Mouse (Mus musculus) embryonic facial prominence, embryonic 10.5 days (tissue): ENCODE results near the gene Rap1gap. TPM values are rescaled to one million over a fixed set of nuclear protein-coding genes. Genes with fewer than 3 reads are reported as not detected.

ENCODE experiments used
- DNase-seq: peaks from one replicate; pipeline ENCODE4 v3.0.0-alpha.2; 2017; ENCODE audit warnings: low spot score
- H3K27ac ChIP-seq: fragments of 300-500 bp; sonication (generic); replicated peaks from 2 replicates; pipeline ENCODE4 v1.5.1; 2016; ENCODE audit warnings: mild to moderate bottlenecking
- H3K27me3 ChIP-seq: fragments of 300-500 bp; sonication (generic); replicated peaks from 2 replicates; pipeline ENCODE4 v1.6.1; 2016; ENCODE audit warnings: low read depth, mild to moderate bottlenecking; ENCODE audit not compliant: poor library complexity, severe bottlenecking
- H3K36me3 ChIP-seq: fragments of 300-500 bp; sonication (generic); replicated peaks from 2 replicates; pipeline ENCODE4 v1.6.1; 2016; ENCODE audit warnings: mild to moderate bottlenecking, moderate library complexity
- H3K4me1 ChIP-seq: fragments of 300-500 bp; sonication (generic); 2 replicates; pipeline ENCODE4 v1.6.1; 2016
- H3K4me3 ChIP-seq: fragments of 300-500 bp; sonication (generic); 2 replicates; pipeline ENCODE4 v1.5.1; 2016; ENCODE audit warnings: mild to moderate bottlenecking, moderate library complexity
- H3K9me3 ChIP-seq: fragments of 300-500 bp; sonication (generic); 2 replicates; pipeline ENCODE4 v1.6.1; 2016; ENCODE audit warnings: mild to moderate bottlenecking
- WGBS: fragments of 180-500 bp; shearing (Covaris S2); methylation state at CpG from one replicate; pipeline ENCODE4 v1.1.7; 2016; 5-methylcytosine and 5-hydroxymethylcytosine counted together
- polyA plus RNA-seq: library from polyadenylated mRNA; unstranded; fragments of >200 nt; fragmentation: Nextera tagmentation; extraction: Ambion mirVana; gene quantifications from 2 replicates; pipeline ENCODE4 v1.2.1, GENCODE M21; 2016

Gene Rap1gap
- polyA plus RNA-seq, 1 experiment from 2014 or later, result 6.9 TPM

DNA sequence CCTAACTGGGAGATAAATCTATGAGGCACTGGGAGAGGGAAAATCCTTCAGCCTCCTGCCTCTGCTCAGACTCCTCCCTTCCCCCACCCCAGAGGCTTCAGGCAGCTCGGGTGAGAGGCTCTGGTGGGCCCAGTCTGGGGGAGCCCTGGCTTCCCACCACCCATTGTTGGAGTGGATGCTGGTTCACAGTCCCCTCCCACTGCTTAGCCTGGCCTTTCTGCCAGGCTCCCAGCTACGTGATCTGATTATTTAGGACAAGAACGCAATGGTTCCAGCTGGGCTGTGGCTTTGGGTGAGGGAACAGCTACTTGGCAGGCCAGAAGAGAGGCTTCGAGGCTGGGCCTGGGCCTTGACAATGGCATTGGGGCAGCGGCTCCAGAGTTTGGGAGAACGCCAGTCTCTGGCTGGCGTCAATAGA, 101.0 kb downstream of the Rap1gap start:
- no peaks in the 10 kb centered on the region for H3K9me3 ChIP-seq
- DNase-seq, result peak; percentile 47
- peak overlapping the region; percentile 76 for H3K27ac ChIP-seq
- H3K36me3 ChIP-seq, result no peaks in the 10 kb centered on the region
- H3K27me3 ChIP-seq, result 0 out of 2 replicates have a peak, but pooled peaks cover 6% of the 10 kb centered on the region
- 40% methylated on average over 7 of the region's 7 CpGs for WGBS
- peaks cover 47% of the 10 kb centered on the region for H3K4me1 ChIP-seq
- H3K4me3 ChIP-seq, result no peak overlapping the region

DNA sequence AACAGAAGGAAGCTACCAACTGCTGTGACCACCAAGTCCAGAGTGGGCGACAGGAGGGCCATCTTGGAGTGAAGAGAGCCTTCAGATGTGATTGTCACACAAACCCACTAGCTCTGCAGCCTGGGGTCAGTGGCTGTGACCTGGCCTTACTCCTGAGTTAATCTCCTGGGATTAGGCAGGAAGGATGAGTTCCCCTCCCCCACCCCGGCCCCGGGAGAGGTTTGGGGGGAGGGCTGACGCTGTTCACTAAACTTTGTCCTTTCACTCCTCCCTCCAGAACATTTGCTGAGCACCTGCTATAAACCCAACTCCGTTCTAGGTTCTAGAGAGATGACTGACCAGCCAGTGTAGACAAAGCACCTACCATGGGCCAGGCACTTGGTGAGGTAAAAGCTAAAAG, 101.8 kb downstream of the Rap1gap start:
- Histone ChIP-seq H3K9me3 (no peaks in the 10 kb centered on the region), H3K4me1 (peaks cover 53% of the 10 kb centered on the region), H3K27ac (peak overlapping the region; percentile 76), H3K36me3 (no peaks in the 10 kb centered on the region), H3K4me3 (no peak overlapping the region), H3K27me3 (0 out of 2 replicates have a peak, but pooled peaks cover 6% of the 10 kb centered on the region)
- DNase-seq, result no peak
- WGBS, result 20% methylated on average over 5 of the region's 5 CpGs

DNA sequence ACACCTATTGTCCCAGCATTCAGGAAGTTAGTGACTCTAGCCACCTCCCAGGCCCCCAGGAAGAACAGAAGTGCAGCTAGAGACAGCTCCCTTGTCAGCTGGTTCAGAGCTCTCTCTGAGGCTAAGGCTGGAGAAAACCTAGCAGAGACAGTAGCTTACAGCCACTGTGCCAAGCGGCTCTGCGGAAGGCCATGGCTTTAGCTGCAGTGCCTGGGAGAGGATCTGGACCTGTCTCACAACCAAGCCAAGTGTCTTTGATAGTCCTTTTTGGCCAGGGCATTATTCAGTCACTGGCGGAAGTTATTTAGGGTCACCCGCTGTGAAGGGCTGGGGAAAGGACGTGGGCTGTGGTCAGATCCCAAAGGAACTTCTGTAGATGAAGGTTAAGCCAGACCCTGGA, 103.9 kb downstream of the Rap1gap start:
- Histone ChIP-seq H3K4me3 (no peak overlapping the region), H3K27me3 (0 out of 2 replicates have a peak, but pooled peaks cover 11% of the 10 kb centered on the region), H3K27ac (peak overlapping the region; percentile 10; the same call in 1 of the 2 replicates), H3K9me3 (no peaks in the 10 kb centered on the region), H3K36me3 (no peaks in the 10 kb centered on the region), H3K4me1 (peaks cover 72% of the 10 kb centered on the region)
- WGBS, result 78% methylated on average over 5 of the region's 5 CpGs
- DNase-seq, result no peak

DNA sequence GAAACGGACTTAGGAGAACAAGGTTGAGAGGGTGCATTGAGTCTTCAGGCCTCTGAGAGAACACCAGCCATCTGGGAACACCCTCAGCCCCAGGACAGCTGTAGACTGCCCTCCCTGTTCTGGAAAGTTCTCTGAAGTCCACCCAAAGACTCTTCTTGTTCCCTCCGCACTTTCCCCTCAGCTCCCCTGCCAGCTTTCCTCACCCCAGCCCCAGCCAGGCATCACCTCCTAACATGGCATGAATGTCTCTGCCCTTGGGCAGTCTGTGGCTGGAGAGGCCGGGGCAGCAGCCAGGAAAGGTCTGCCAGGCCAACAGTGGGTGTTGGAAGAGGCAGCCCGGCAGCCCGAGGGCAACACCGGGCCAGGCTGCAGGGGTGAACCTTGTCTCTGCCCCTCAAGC, 104.3 kb downstream of the Rap1gap start:
- H3K4me3 ChIP-seq, result no peak overlapping the region
- peak overlapping the region; percentile 10; the same call in 1 of the 2 replicates for H3K27ac ChIP-seq
- peaks cover 76% of the 10 kb centered on the region for H3K4me1 ChIP-seq
- 0 out of 2 replicates have a peak, but pooled peaks cover 11% of the 10 kb centered on the region for H3K27me3 ChIP-seq
- WGBS, result 80% methylated on average over 6 of the region's 6 CpGs
- H3K9me3 ChIP-seq, result no peaks in the 10 kb centered on the region
- H3K36me3 ChIP-seq, result no peaks in the 10 kb centered on the region
- DNase-seq, result no peak

DNA sequence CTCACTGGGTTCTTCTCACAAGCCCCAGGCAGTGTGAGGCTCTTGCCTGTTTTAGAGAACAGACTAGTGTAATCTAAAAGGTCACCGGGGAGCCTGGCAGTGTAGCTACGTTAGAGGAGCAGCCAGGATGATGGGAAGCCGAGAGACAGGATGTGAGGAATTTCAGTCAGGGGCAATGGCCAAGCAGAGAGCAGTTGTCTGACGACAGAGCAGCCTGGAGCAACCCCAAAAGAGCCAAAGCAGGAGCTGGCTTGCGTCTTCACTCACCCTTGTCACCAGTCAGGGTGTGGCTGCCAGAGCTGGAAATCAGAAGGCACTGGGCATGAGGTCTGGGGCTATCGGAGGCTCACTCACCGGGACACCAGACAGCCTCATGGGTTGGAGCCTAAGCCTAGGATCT, 105.1 kb downstream of the Rap1gap start:
- H3K36me3 ChIP-seq, result no peaks in the 10 kb centered on the region
- no peak overlapping the region for H3K4me3 ChIP-seq
- H3K27ac ChIP-seq, result peak overlapping the region; percentile 11; the same call in 1 of the 2 replicates
- 49% methylated on average over 7 of the region's 7 CpGs for WGBS
- 0 out of 2 replicates have a peak, but pooled peaks cover 11% of the 10 kb centered on the region for H3K27me3 ChIP-seq
- peaks cover 75% of the 10 kb centered on the region for H3K4me1 ChIP-seq
- no peak for DNase-seq
- H3K9me3 ChIP-seq, result no peaks in the 10 kb centered on the region

DNA sequence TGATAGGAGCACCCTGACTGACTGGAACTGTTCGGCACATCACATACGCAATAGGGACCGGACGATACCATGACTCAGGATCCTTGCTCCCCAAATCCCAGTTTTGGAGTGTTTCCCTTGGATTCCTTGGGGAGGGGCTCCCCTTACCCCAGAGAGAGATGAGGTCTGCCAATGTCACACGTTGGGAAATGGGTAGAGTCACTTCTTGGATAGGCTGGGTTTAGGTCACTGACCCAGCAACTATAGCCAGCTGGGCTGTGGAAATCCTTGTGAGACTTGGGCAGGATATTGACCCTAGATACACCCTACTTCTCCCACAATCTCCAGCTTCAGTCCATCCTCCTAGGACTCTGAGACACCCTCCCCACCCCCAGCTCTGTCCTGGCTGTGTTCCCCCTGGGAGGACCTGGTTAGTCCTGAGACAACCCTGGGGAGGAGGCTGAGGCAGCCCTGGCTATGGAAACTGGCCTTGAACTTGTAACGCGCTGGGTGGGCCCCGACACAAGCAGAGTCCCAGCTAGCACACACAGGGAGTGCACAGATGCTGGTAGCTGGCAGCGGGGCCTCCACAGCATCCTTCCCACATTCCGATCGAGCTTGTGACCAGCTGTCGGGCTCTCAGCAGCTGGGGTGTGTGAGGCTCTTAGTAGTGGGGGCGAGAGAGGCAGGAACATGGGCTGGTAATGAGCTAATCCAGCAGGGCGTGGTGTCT, 106.5 kb downstream of the Rap1gap start:
- Histone ChIP-seq H3K4me3 (no peak overlapping the region), H3K27ac (peak overlapping the region; percentile 54), H3K4me1 (peaks cover 61% of the 10 kb centered on the region), H3K36me3 (no peaks in the 10 kb centered on the region), H3K27me3 (0 out of 2 replicates have a peak, but pooled peaks cover 11% of the 10 kb centered on the region), H3K9me3 (no peaks in the 10 kb centered on the region)
- WGBS, result 74% methylated on average over 14 of the region's 14 CpGs
- DNase-seq, result peak; percentile 39

GRCm38 (mm10) chr4:137771749-137772148, 107.2 kb downstream of the Rap1gap start:
- Histone ChIP-seq H3K4me3 (no peak overlapping the region), H3K4me1 (peaks cover 54% of the 10 kb centered on the region), H3K27ac (peak overlapping the region; percentile 54; the same call in 1 of the 2 replicates), H3K9me3 (no peaks in the 10 kb centered on the region), H3K36me3 (no peaks in the 10 kb centered on the region), H3K27me3 (0 out of 2 replicates have a peak, but pooled peaks cover 11% of the 10 kb centered on the region)
- 69% methylated on average over 3 of the region's 3 CpGs for WGBS
- no peak for DNase-seq

DNA sequence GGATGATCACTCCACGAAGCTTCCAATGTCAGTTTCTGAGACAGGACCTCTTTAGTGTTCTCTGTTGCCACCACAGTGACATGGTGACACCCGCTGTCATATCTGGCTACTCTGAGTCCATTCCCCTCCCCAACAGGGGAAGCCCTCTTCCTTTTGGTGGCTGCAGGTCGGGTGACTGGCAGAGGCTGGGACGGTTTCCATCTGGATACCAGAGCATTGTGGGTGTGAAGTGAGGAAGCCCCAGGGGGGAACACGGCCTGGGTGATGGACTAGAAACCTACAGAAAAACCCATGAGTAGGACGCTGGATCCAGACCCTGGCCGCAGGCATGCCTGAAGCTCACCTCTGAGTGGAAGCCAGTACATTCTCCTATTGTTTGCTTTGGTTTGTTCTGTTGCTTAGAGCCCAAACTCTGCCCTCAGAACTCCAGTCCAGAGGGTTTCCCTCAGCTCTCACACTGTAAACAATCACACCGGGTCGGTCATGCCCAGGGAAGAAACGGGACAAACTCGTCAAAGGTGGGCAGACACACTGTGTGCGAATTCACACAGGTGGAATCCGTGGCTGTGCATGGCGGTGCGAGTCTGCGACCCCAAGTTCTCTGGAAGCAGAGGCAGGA, 108.0 kb downstream of the Rap1gap start:
- Histone ChIP-seq H3K9me3 (no peaks in the 10 kb centered on the region), H3K27me3 (0 out of 2 replicates have a peak, but pooled peaks cover 11% of the 10 kb centered on the region), H3K4me1 (peaks cover 52% of the 10 kb centered on the region), H3K4me3 (no peak overlapping the region), H3K36me3 (no peaks in the 10 kb centered on the region), H3K27ac (no peak overlapping the region; the same call in 1 of the 2 replicates)
- no peak for DNase-seq
- WGBS, result 86% methylated on average over 16 of the region's 16 CpGs

DNA sequence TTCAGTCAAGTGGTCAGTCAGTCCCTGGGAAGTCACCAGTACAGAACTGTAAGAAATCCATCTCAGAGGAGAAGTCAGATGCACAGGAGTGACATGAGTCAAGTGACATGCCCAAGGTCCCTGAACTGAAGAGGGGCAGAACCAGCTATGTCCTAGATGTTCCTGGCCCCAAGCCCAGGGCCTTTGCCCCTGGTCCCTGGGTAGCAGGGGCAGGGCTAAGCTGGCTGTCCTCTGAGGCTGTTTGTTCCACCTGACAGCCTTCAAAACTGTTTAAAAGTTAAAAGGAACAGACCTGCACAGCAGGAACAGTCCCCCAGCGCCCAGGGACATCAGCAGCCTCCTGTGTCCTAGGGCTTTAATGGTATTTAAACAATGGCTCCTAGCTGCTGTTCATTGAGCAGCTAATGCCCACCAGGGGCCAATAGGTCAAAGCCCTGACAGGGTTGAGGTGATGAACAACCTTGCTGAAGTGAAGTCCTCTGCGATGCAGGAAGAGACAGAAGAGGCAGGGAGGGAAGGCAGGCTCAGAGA, 108.9 kb downstream of the Rap1gap start:
- no peaks in the 10 kb centered on the region for H3K9me3 ChIP-seq
- H3K27me3 ChIP-seq, result 0 out of 2 replicates have a peak, but pooled peaks cover 11% of the 10 kb centered on the region
- peak overlapping the region; percentile 58 for H3K27ac ChIP-seq
- DNase-seq, result no peak
- no peaks in the 10 kb centered on the region for H3K36me3 ChIP-seq
- H3K4me3 ChIP-seq, result no peak overlapping the region
- 11% methylated on average over 2 of the region's 2 CpGs for WGBS
- H3K4me1 ChIP-seq, result peaks cover 52% of the 10 kb centered on the region

DNA sequence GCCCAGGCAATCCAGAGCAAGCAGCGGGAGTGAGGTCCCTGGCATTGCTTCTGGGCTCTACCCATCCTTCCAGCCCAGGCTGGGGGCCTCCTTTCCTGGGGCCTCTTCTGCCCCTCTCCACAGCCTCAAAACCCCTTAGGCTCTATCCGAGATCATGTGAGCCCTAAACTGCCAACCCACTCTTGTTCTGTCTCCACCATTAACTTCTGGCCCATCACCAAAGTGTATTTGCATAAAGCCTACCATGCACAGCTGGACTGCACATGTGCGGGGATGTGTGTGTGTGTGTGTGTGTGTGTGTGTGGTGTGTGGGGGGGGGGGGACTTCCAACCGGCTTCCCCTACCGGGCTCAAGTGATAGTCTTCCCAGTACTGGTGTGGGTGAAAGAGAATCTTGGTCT, 109.5 kb downstream of the Rap1gap start:
- peak overlapping the region; percentile 58 for H3K27ac ChIP-seq
- no peak overlapping the region for H3K4me3 ChIP-seq
- peaks cover 49% of the 10 kb centered on the region for H3K4me1 ChIP-seq
- H3K9me3 ChIP-seq, result no peaks in the 10 kb centered on the region
- H3K36me3 ChIP-seq, result no peaks in the 10 kb centered on the region
- 66% methylated on average over 5 of the region's 5 CpGs for WGBS
- 0 out of 2 replicates have a peak, but pooled peaks cover 6% of the 10 kb centered on the region for H3K27me3 ChIP-seq
- peak; percentile 39 for DNase-seq

GRCm38 (mm10) chr4:137774505-137774904, 110.0 kb downstream of the Rap1gap start:
- Histone ChIP-seq H3K36me3 (no peaks in the 10 kb centered on the region), H3K4me1 (peaks cover 45% of the 10 kb centered on the region), H3K9me3 (no peaks in the 10 kb centered on the region), H3K27me3 (0 out of 2 replicates have a peak, but pooled peaks cover 5% of the 10 kb centered on the region), H3K27ac (no peak overlapping the region), H3K4me3 (no peak overlapping the region)
- WGBS, result 91% methylated on average over 6 of the region's 6 CpGs
- no peak for DNase-seq

DNA sequence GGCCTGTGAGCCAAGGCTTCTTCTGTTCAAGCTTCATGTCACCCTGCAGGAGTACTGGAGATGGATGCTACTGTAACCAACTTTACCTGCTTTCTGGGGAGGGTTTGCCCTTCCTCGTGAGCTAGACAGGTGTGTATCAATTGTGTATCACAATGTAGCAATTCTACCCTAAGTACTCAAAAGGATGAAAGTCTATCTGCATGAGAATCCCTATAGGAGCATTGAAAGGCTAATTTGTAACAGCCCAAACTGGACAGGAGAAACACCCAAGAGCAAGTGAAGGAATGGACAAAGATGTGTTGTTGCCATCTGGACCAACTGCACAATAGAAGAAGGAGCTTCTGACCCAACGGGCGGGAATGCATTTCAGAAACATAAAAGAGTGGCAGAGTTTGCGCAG, 113.3 kb downstream of the Rap1gap start:
- 92% methylated on average over 4 of the region's 4 CpGs for WGBS
- Histone ChIP-seq H3K27ac (no peak overlapping the region), H3K4me1 (peaks cover 28% of the 10 kb centered on the region), H3K36me3 (no peaks in the 10 kb centered on the region), H3K4me3 (no peak overlapping the region), H3K9me3 (no peaks in the 10 kb centered on the region), H3K27me3 (no peaks in the 10 kb centered on the region)
- no peak for DNase-seq
